Mouse (Mus musculus) brain, embryonic 14.5 days (tissue): Measurements from ENCODE around the gene Dnah17.

Experiments
- CTCF ChIP-seq: fragments of 200-500 bp; IDR thresholded peaks from 2 replicates; pipeline ENCODE4 v1.5.1; 2012; ENCODE audit warnings: inconsistent platforms, mild to moderate bottlenecking, moderate library complexity, borderline replicate concordance; ENCODE audit not compliant: insufficient read depth, insufficient read length; ENCODE audit errors: extremely low read depth
- POLR2A ChIP-seq: fragments of 200-500 bp; IDR thresholded peaks from 2 replicates; pipeline ENCODE4 v1.6.1; 2012; ENCODE audit warnings: mild to moderate bottlenecking, inconsistent platforms, borderline replicate concordance; ENCODE audit not compliant: poor library complexity, insufficient read depth, insufficient read length, severe bottlenecking; ENCODE audit errors: extremely low read depth

DNA sequence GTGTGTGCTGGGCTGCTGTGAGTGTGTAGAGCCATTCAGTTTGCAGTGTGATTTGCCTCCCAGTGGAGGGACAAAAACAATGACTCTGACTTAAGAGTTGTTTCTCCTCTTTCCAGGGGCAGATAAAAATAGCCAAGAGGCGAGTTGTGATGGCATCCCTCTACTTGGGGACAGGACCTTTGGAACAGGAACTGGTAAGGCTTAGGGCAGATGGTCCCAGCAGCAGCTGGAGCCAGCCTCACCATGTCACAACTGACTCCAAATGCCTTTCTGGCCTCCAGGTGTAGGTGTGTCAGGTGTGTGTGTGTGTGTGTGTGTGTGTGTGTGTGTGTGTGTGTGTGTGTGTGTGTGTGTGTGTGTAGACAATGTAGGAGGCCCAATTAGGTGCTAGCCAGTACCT is 130.4 kb downstream of the Dnah17 start:
- TF ChIP-seq POLR2A (no peak), CTCF (no peak)
